Mouse (Mus musculus): ENCODE data around the gene Sh3rf3.

DNA sequence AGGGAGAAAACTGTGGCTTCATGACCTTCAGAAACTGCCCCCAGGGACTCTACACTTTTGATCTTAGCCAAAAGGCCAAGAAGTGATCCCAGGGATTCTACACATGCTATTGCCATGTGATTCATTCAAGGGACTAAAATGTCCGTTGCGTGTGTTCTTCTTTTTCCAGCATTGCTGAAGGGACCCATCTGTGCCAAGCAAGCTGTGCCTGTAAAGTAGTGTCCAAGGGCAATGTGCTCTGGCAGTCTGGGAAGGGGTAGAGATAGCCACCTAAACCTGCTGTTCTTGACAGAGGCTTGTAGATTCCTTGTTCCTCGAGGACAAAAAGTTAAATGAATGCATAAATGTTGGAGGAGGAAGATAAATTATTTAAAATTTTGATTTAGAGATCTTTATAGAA is 178.5 kb downstream of the Sh3rf3 start:
- TF ChIP-seq CTCF (IDR thresholded peaks at IDR 0.05; ENCODE audit: extremely low read depth, insufficient read depth, insufficient read length, insufficient replicate concordance) = no peak
- no peak for TF ChIP-seq POLR2A (IDR thresholded peaks at IDR 0.05; ENCODE audit: low read depth, low read length)

All from spleen, adult 2 months (tissue).